Mouse (Mus musculus) monocyte, adult 5-6 weeks (primary cell): Measurements from ENCODE around the gene Gng8. TPM values are rescaled to one million over a fixed set of nuclear protein-coding genes. Genes with fewer than 3 reads are reported as not detected.

Experiments used
- ATAC-seq: fragments of 153-309, 156-312 bp; replicated peaks from 2 replicates; pipeline ENCODE4 v1.8.0; 2017; ENCODE audit warnings: mild to moderate bottlenecking; ENCODE audit not compliant: low TSS enrichment, insufficient number of reproducible peaks, severe bottlenecking, poor library complexity, low FRiP score
- total RNA-seq: library from RNA; stranded (forward); fragments of 200-1000, 200-491, 200-594 nt; gene quantifications from 3 replicates; pipeline ENCODE4 v1.2.3, GENCODE M21; 2017

Gene Gng8
- total RNA-seq, 1 experiment from 2014 or later, result not detected

GRCm38 (mm10) chr7:16874756-16875309, 16.8 kb upstream of the Gng8 start:
- ATAC-seq, result peak; percentile 91

- no peak for ATAC-seq
Observed at GRCm38 (mm10) chr7:16875310-16875325, 16.5 kb upstream of the Gng8 start, which contains the start of gene Dact3. TSS of gene Dact3 (plus strand) at chr7:16875317.

- ATAC-seq, result no peak
Observed at GRCm38 (mm10) chr7:16875326-16875725, 16.3 kb upstream of the Gng8 start.

GRCm38 (mm10) chr7:16876006-16876405, 15.6 kb upstream of the Gng8 start:
- ATAC-seq, result no peak

- no peak for ATAC-seq
Observed at GRCm38 (mm10) chr7:16876608-16877007, 15.0 kb upstream of the Gng8 start.

GRCm38 (mm10) chr7:16877717-16878116, 13.9 kb upstream of the Gng8 start:
- no peak for ATAC-seq

GRCm38 (mm10) chr7:16879796-16880547, 11.6 kb upstream of the Gng8 start:
- ATAC-seq, result no peak

- ATAC-seq, result no peak
Observed at GRCm38 (mm10) chr7:16880615-16881014, 11.0 kb upstream of the Gng8 start.

GRCm38 (mm10) chr7:16883162-16883561, 8.4 kb upstream of the Gng8 start:
- ATAC-seq, result no peak

- ATAC-seq, result no peak
Observed at GRCm38 (mm10) chr7:16884334-16884733, 7.3 kb upstream of the Gng8 start.

GRCm38 (mm10) chr7:16885271-16885776, 6.3 kb upstream of the Gng8 start:
- no peak for ATAC-seq

GRCm38 (mm10) chr7:16885905-16886304, 5.7 kb upstream of the Gng8 start:
- ATAC-seq, result no peak

- no peak for ATAC-seq
Observed at GRCm38 (mm10) chr7:16890536-16890935, 1.1 kb upstream of the Gng8 start.

GRCm38 (mm10) chr7:16890944-16891343, 642 bp upstream of the Gng8 start:
- ATAC-seq, result no peak

- no peak for ATAC-seq
Observed at GRCm38 (mm10) chr7:16892352-16892730, 755 bp downstream of the Gng8 start.

GRCm38 (mm10) chr7:16893612-16894011, 2.0 kb downstream of the Gng8 start:
- no peak for ATAC-seq

GRCm38 (mm10) chr7:16894279-16894678, 2.7 kb downstream of the Gng8 start:
- no peak for ATAC-seq

- ATAC-seq, result peak; percentile 74
Observed at GRCm38 (mm10) chr7:16895000-16895399, 3.4 kb downstream of the Gng8 start.

- no peak for ATAC-seq
Observed at GRCm38 (mm10) chr7:16895511-16895910, 3.9 kb downstream of the Gng8 start.

- no peak for ATAC-seq
Observed at GRCm38 (mm10) chr7:16900526-16900925, 8.9 kb downstream of the Gng8 start.

- no peak for ATAC-seq
Observed at GRCm38 (mm10) chr7:16903439-16903955, 11.9 kb downstream of the Gng8 start.
